Mouse (Mus musculus): ENCODE results near the gene Prl3a1.

DNA sequence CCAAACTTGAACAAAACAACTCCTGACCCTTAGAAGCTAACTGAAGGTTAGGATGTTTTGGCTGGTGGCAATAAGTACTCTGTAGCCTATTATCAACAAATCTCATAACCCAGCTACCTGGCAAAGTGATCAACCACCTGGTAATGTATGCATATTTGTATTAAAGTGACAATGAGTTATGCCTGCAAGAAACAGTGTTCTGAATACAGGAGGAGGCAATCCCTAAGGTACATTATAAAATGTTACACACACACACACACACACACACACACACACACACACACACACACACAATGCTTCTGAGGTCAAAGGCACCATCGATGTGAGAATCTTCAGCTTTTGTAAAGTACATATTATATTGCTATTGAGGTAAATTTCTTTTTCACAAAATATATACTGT lies 17.7 kb upstream of the Prl3a1 start, which contains the start of gene Prl3b1:
- no peak for TF ChIP-seq CTCF (IDR thresholded peaks at IDR 0.05; ENCODE audit: low read depth)
- TF ChIP-seq EP300 (IDR thresholded peaks at IDR 0.05; ENCODE audit: low read depth) = no peak
